Mouse (Mus musculus): ENCODE data around the gene Rbx1.

Gene Rbx1

GRCm38 (mm10) chr15:81483691-81484090 lies 17.6 kb downstream of the Rbx1 start:
- DNase-seq (ENCODE audit: extremely low spot score, low read depth, low spot score), result no peak

- DNase-seq (ENCODE audit: extremely low spot score, low read depth, low spot score), result no peak
Observed at GRCm38 (mm10) chr15:81485483-81485882, 19.4 kb downstream of the Rbx1 start.

- DNase-seq (ENCODE audit: extremely low spot score, low read depth, low spot score), result no peak
Observed at GRCm38 (mm10) chr15:81503466-81503865, 37.4 kb downstream of the Rbx1 start.

- no peak for DNase-seq (ENCODE audit: extremely low spot score, low read depth, low spot score)
Observed at GRCm38 (mm10) chr15:81503995-81504394, 37.9 kb downstream of the Rbx1 start.

- no peak for DNase-seq (ENCODE audit: extremely low spot score, low read depth, low spot score)
Observed at GRCm38 (mm10) chr15:81507201-81507600, 41.1 kb downstream of the Rbx1 start.

- no peak for DNase-seq (ENCODE audit: extremely low spot score, low read depth, low spot score)
Observed at GRCm38 (mm10) chr15:81510621-81511020, 44.5 kb downstream of the Rbx1 start.

- no peak for DNase-seq (ENCODE audit: extremely low spot score, low read depth, low spot score)
Observed at GRCm38 (mm10) chr15:81511601-81512261, 45.6 kb downstream of the Rbx1 start.

- peak; percentile 26 for DNase-seq (ENCODE audit: extremely low spot score, low read depth, low spot score)
Observed at GRCm38 (mm10) chr15:81514111-81514971, 48.2 kb downstream of the Rbx1 start.

GRCm38 (mm10) chr15:81515221-81515620 lies 49.1 kb downstream of the Rbx1 start:
- no peak for DNase-seq (ENCODE audit: extremely low spot score, low read depth, low spot score)

- no peak for DNase-seq (ENCODE audit: extremely low spot score, low read depth, low spot score)
Observed at GRCm38 (mm10) chr15:81518031-81518430, 51.9 kb downstream of the Rbx1 start.

GRCm38 (mm10) chr15:81518761-81519160 lies 52.7 kb downstream of the Rbx1 start:
- no peak for DNase-seq (ENCODE audit: extremely low spot score, low read depth, low spot score)

- no peak for DNase-seq (ENCODE audit: extremely low spot score, low read depth, low spot score)
Observed at GRCm38 (mm10) chr15:81522036-81522751, 56.1 kb downstream of the Rbx1 start.

GRCm38 (mm10) chr15:81522761-81523168 lies 56.7 kb downstream of the Rbx1 start:
- no peak for DNase-seq (ENCODE audit: extremely low spot score, low read depth, low spot score)

GRCm38 (mm10) chr15:81523169-81523871 lies 57.2 kb downstream of the Rbx1 start:
- peak; percentile 62 for DNase-seq (ENCODE audit: extremely low spot score, low read depth, low spot score)

GRCm38 (mm10) chr15:81523901-81524300 lies 57.8 kb downstream of the Rbx1 start:
- peak; percentile 8 for DNase-seq (ENCODE audit: extremely low spot score, low read depth, low spot score)

Measured in hindlimb bud, embryonic 11.5 days (tissue).